Mouse (Mus musculus) regulatory T cell (primary cell): ENCODE measurements around the gene Ift43.

ENCODE experiments used
- in situ Hi-C: fragments of 300-600 bp; cut with MboI, MseI; formaldehyde crosslinking; loops from one replicate; pipeline ENCODE4 v1.15.1; 2025; ENCODE audit warnings: high pct_unique_total_duplicates

The Ift43 gene

GRCm38 (mm10) chr12:86168712-86169111, 86.4 kb downstream of the Ift43 start:
- in situ Hi-C loops, result no loop called here

- in situ Hi-C loops, result no loop called here
These were observed 86.9 kb downstream of the Ift43 start for GRCm38 (mm10) chr12:86169195-86169594.

- in situ Hi-C loops, result no loop called here
These were observed 91.0 kb downstream of the Ift43 start for GRCm38 (mm10) chr12:86173314-86173713.

GRCm38 (mm10) chr12:86174369-86174768, 92.0 kb downstream of the Ift43 start:
- in situ Hi-C loops, result no loop called here

GRCm38 (mm10) chr12:86175476-86175942, 93.2 kb downstream of the Ift43 start:
- in situ Hi-C loops, result no loop called here

GRCm38 (mm10) chr12:86176675-86177339, 94.5 kb downstream of the Ift43 start:
- in situ Hi-C loops, result no loop called here

GRCm38 (mm10) chr12:86179266-86179665, 96.9 kb downstream of the Ift43 start:
- in situ Hi-C loops, result no loop called here

- in situ Hi-C loops, result no loop called here
These were observed 99.0 kb downstream of the Ift43 start for GRCm38 (mm10) chr12:86181320-86181751.

GRCm38 (mm10) chr12:86181879-86182278, 99.5 kb downstream of the Ift43 start:
- in situ Hi-C loops, result no loop called here

GRCm38 (mm10) chr12:86182414-86182813, 100.1 kb downstream of the Ift43 start:
- in situ Hi-C loops, result no loop called here

GRCm38 (mm10) chr12:86188161-86188560, 105.8 kb downstream of the Ift43 start:
- in situ Hi-C loops, result no loop called here

GRCm38 (mm10) chr12:86189601-86190323, 107.4 kb downstream of the Ift43 start:
- in situ Hi-C loops, result no loop called here

GRCm38 (mm10) chr12:86192036-86192449, 109.7 kb downstream of the Ift43 start:
- in situ Hi-C loops, result no loop called here

GRCm38 (mm10) chr12:86196944-86197343, 114.6 kb downstream of the Ift43 start:
- in situ Hi-C loops, result loop anchor here (5.0 kb wide), 1 partner anchor 35 kb away; no protein-coding TSS in a partner anchor

GRCm38 (mm10) chr12:86203443-86204057, 121.2 kb downstream of the Ift43 start:
- in situ Hi-C loops, result no loop called here

- in situ Hi-C loops, result no loop called here
These were observed 128.8 kb downstream of the Ift43 start for GRCm38 (mm10) chr12:86211099-86211520.
